Mouse (Mus musculus) embryo, embryonic 10 days (tissue): ENCODE measurements around the gene Katnal1.
A peak's percentile ranks its signal among the peaks of the same experiment; 100 is the strongest.

Experiments
- DNase-seq: peaks from one replicate; pipeline ENCODE4 v3.0.0-alpha.2; 2015; ENCODE audit warnings: low spot score

The Katnal1 gene

GRCm38 (mm10) chr5:148924586-148924985 lies 4.5 kb downstream of the Katnal1 start:
- DNase-seq, result no peak

- DNase-seq, result no peak
These were observed 5.1 kb downstream of the Katnal1 start for GRCm38 (mm10) chr5:148924051-148924450.

GRCm38 (mm10) chr5:148923408-148923807 lies 5.7 kb downstream of the Katnal1 start:
- no peak for DNase-seq

DNA sequence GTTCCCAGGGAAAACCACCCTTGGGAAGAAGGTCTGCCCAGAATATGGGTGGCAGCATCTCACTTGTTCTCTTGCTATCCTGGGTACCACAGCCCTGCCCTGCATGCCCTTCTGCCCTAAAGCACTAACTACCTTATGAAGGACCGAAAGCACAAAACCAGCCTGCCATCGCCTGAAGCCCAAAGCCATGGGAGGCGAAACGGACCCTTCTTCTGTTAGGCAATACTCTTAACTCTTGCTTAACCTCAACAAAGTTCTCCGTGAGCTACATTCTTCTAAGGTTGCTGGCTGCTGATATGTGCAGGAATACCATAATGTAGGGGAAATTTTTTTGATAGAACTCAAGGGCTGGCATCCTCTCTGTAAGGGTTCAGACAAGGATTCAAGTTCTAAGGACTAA lies 6.3 kb downstream of the Katnal1 start:
- no peak for DNase-seq

DNA sequence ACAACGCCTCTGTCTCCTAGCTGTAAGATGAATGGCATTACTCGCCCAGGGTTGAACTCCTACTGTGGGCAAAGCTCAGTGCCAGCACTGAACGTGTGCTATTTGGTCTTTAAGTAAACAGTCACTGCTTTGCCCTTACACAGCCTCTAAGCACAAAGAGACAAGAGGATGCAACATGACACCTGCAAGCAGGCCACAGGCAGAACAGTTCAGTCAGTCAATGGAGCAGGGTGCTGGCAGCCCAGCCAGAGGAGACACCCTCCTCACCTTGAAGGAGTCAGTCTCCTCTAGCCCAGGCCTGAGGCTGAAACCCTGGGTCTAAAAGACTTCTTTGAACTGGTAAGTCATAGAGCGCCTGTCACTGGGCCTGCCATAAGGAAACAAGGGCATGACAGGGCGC lies 11.1 kb downstream of the Katnal1 start:
- no peak for DNase-seq

DNA sequence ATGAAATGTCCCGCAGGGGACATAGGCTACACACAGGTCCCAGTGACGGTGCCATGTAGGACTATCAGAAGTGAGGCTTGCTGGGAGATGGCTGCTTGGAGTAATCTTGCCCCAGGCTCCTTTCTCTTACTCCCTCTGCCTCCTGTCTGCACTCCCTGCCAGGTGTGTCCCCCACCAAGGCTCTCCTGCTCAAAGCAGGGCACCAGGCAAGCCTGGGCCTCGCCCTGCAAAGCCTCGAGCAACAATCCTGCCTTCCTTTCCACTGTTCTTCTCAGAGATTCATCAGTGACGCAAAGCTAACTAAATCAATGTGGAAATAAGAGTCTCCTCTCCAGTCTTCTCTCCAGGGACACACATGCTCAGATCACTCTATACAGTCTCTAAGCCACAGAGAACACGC lies 12.3 kb downstream of the Katnal1 start:
- no peak for DNase-seq

GRCm38 (mm10) chr5:148912262-148912661 lies 16.9 kb downstream of the Katnal1 start:
- no peak for DNase-seq

DNA sequence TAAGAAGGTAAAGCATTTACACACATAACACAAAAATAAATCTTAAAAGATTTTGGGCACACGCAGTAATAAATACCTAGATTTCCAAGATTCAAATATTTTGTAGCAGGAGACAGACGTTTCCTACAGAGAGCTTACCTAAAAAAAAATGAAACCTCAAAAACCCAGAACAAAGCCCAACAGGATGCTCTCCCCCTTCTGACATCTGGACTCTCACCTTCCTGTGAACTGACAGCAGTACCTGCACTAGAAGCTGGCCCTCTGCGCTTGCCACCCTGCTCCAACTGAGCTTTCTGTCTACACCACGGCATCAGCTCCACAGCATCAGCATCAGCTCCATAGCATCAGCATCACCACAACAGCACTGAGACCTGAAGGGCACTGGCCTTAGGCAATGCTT lies 19.1 kb downstream of the Katnal1 start:
- no peak for DNase-seq

GRCm38 (mm10) chr5:148909402-148909801 lies 19.7 kb downstream of the Katnal1 start:
- peak; percentile 55 for DNase-seq

DNA sequence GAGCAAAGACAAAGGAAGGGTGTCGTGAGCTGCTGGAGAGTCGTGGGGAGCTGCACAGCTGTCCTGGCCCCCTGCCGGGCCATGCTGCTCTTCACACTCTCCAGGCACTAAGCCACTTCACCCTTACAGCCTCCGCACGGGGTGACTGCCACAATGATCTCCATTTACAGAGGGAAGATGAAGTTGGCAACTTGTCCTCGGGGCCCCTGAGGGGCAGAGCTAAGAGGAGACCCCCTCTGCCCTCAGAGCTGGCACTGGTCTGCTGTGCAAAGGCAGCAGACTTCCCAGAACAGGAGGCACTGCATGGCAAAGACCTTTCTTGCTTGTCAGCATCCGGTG lies 20.1 kb downstream of the Katnal1 start:
- DNase-seq, result no peak

- no peak for DNase-seq
These were observed 20.7 kb downstream of the Katnal1 start for GRCm38 (mm10) chr5:148908191-148909056.

GRCm38 (mm10) chr5:148906305-148906704 lies 22.8 kb downstream of the Katnal1 start:
- DNase-seq, result no peak

GRCm38 (mm10) chr5:148904846-148905245 lies 24.3 kb downstream of the Katnal1 start:
- peak; percentile 61 for DNase-seq

DNA sequence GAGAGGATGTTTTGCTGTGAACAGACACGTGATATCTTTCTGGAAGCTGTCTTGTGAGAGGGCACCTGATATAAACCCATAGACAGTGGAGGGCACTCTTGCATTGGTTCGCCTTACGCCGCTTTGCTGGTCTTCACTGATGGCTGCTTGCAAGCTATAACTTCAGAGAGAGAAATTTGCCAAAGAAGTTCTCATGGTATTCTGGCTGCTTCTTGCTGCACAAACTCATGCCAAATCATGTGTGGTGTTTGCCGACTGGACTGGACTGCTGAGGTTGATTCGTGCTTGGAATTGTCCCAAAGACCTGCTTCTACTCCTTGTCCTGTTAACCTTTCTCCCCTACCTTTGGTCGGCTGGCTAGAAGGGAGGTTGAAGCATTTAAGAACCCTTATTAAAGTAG lies 29.8 kb downstream of the Katnal1 start:
- DNase-seq, result no peak

GRCm38 (mm10) chr5:148897941-148898417 lies 31.1 kb downstream of the Katnal1 start:
- DNase-seq, result no peak

DNA sequence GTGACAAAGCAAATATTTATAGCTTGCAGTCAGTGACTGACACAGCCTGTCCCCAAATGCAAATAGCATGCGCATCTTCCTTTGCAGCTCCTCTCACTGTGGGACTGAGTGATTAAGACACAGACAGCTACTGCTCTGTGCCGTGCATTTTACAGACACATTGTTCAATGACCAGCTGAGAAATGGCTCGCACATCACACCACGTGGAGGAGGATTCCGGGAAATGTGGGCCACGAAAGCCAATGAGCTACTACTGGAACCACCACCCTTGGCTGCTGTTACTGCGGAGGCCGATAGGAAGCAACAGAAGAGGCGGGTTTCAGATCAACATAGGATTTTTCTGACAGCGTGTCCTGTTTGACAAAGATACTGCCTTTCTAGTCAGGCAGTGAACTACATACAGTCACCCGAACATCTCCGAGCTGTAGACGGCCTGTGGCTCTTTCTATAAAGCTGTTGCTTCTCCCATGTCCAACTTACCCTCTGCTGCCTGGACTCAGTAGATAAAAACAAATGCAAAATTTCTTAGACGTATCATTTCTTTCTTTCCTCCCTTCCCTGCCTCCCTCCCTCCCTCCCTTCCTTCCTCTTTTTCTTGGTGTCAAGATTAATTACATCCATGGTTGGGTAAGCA lies 31.9 kb downstream of the Katnal1 start:
- no peak for DNase-seq

GRCm38 (mm10) chr5:148896515-148896914 lies 32.6 kb downstream of the Katnal1 start:
- no peak for DNase-seq

DNA sequence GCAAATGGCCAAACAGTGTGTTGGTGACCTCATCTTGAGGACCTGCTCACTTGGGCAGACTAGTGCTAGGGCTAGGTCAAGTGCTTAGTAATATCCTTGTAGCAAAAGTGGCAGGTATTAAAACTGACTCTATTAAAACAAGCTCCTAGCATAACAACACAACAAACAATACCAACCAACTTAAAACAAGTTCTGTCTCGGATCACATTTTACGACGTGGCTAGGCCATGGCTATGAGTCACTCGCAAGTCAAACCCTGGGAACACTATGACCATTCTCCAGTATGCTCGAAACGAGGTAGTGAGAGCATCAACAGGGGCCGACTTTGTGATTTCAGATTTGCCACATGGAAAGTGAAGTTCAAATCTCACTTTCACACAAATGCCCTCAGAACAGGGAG lies 33.3 kb downstream of the Katnal1 start:
- no peak for DNase-seq

DNA sequence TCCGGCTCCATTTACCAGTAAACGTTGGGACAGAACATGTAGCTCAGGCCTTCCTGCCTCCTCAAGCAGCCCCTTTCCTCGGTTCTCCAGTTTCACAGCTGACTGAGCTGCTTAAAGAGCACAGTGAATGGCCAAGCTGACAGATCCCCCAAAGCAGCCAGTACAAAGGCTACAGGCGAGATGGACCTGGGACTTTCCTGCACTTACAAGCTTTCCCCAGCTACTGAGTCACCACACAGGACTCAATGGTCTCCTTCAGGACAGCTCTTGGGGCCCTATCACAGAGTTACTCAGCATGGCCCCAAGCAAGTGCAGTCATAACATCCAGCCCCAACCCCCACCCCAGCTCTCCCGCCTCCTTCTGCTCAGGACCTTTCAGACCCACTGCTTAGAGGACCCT lies 34.1 kb downstream of the Katnal1 start:
- DNase-seq, result no peak

- no peak for DNase-seq
These were observed 38.9 kb downstream of the Katnal1 start for GRCm38 (mm10) chr5:148890237-148890636.

DNA sequence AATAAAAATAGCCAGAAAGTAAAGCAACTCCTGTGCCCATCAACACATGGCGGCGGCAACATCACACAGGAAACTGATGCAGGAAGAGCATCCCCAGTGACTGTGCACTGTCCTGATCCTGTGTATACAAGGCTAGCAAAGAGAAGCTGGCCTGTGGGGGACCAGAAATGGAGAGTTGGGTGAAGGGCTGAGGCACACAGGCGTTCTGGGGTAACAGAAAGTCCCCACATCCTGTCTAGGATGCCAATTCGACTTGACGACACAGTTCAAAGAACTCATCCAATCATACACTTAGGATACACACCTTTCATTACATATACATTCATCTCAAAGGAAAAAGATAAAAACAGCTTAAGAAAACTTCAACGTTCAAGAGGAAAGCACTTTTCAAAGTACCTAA lies 41.1 kb downstream of the Katnal1 start:
- DNase-seq, result no peak

- peak; percentile 96 for DNase-seq
These were observed 43.1 kb downstream of the Katnal1 start for GRCm38 (mm10) chr5:148885821-148886609.

DNA sequence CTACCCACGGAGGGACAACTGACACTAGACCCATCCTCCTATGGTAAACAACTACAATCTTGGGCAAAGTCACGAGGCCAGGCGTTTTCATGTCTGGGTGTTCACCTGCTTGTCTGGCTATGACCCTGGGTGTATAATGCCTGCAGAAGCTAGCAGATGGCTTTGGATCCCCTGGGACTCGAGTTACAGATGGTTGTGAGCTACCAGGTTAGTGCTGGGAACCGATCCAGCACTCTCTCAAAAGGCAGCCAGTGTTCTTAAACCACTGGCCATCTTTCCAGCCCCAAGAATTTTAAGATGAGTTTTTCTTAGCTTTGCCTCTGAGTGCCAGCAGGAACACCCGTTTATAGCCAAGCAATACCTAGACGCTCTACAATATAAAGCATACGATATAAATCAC lies 45.4 kb downstream of the Katnal1 start:
- no peak for DNase-seq
